Mouse (Mus musculus) lung, embryonic 14.5 days (tissue): ENCODE measurements at regions not wholly inside any gene's neighbourhood (a gene's known extent, or its start where the extent isn't known, plus 50 kb on each side); places are given as distances from the start of the nearest gene placed in this dataset.
A peak's percentile ranks its signal among the peaks of the same experiment; 100 is the strongest.

Experiments used
- ATAC-seq: fragments of 200-750 bp; cut with Nextera tagmentation; 2 replicates; pipeline ENCODE4 v1.8.0; 2017; ENCODE audit warnings: mild to moderate bottlenecking, moderate TSS enrichment, moderate library complexity; ENCODE audit not compliant: insufficient read depth
- DNase-seq: peaks from one replicate; pipeline ENCODE4 v3.0.0-alpha.2; 2015
- H3K27ac ChIP-seq: fragments of 300-500 bp; sonication (generic); 2 replicates; pipeline ENCODE4 v1.5.1; 2014; ENCODE audit warnings: low read depth, mild to moderate bottlenecking, moderate library complexity
- H3K27me3 ChIP-seq: fragments of 300-500 bp; sonication (generic); 2 replicates; pipeline ENCODE4 v1.6.1; 2014; ENCODE audit warnings: low read length, control low read depth; ENCODE audit not compliant: insufficient read depth
- H3K36me3 ChIP-seq: fragments of 300-500 bp; sonication (generic); 2 replicates; pipeline ENCODE4 v1.6.1; 2014; ENCODE audit warnings: control low read depth; ENCODE audit not compliant: insufficient read depth
- H3K4me1 ChIP-seq: fragments of 300-500 bp; sonication (generic); 2 replicates; pipeline ENCODE4 v1.6.1; 2014; ENCODE audit warnings: antibody characterized with exemption, control low read depth; ENCODE audit not compliant: insufficient read depth
- H3K4me2 ChIP-seq: fragments of 300-500 bp; sonication (generic); 2 replicates; pipeline ENCODE4 v1.6.1; 2014; ENCODE audit warnings: mild to moderate bottlenecking
- H3K4me3 ChIP-seq: fragments of 300-500 bp; sonication (generic); 2 replicates; pipeline ENCODE4 v1.5.1; 2014; ENCODE audit warnings: low read depth, low read length
- H3K9ac ChIP-seq: fragments of 300-500 bp; sonication (generic); 2 replicates; pipeline ENCODE4 v1.6.1; 2014
- H3K9me3 ChIP-seq: fragments of 300-500 bp; sonication (generic); 2 replicates; pipeline ENCODE4 v1.6.1; 2016; ENCODE audit warnings: low read depth, low read length, control low read depth
- CTCF ChIP-seq: IDR thresholded peaks from 2 replicates; pipeline ENCODE4 v1.5.1; 2016; ENCODE audit warnings: antibody characterized with exemption, low read depth
- WGBS: fragments of 180-500 bp; shearing (Covaris S2); extraction: QIAGEN DNeasy Blood & Tissue Kit; methylation state at CpG from one replicate; pipeline ENCODE4 v1.1.7; 2014; 5-methylcytosine and 5-hydroxymethylcytosine counted together

GRCm38 (mm10) chr6:31087511-31087910 lies 128.6 kb upstream of the Klf14 start:
- TF ChIP-seq CTCF = no peak
- Histone ChIP-seq H3K36me3 (no peaks in the 10 kb centered on the region), H3K27ac (peak overlapping the region; percentile 63), H3K9me3 (no peaks in the 10 kb centered on the region), H3K9ac (no peak overlapping the region), H3K27me3 (no peaks in the 10 kb centered on the region), H3K4me3 (no peak overlapping the region), H3K4me2 (0 out of 2 replicates have a peak overlapping the region, but pooled peaks have one; percentile 12), H3K4me1 (peaks cover 19% of the 10 kb centered on the region)
- WGBS = 43% methylated on average over 4 of the region's 4 CpGs
- DNase-seq (no peak), ATAC-seq (peak; percentile 37; the same call in 1 of the 2 replicates)

GRCm38 (mm10) chr6:31088147-31088972 lies 129.5 kb upstream of the Klf14 start:
- peak overlapping the region; percentile 63 for H3K27ac ChIP-seq
- peak; percentile 48; the same call in 1 of the 2 replicates for ATAC-seq

GRCm38 (mm10) chr6:31088973-31089368 lies 130.1 kb upstream of the Klf14 start:
- peak overlapping the region; percentile 59 for H3K4me2 ChIP-seq
- TF ChIP-seq CTCF = no peak
- peak overlapping the region; percentile 17 for H3K4me3 ChIP-seq
- H3K9ac ChIP-seq = peak overlapping the region; percentile 24; the same call in 1 of the 2 replicates
- H3K4me1 ChIP-seq = peaks cover 19% of the 10 kb centered on the region
- no peaks in the 10 kb centered on the region for H3K9me3 ChIP-seq
- peak overlapping the region; percentile 63 for H3K27ac ChIP-seq
- no peaks in the 10 kb centered on the region for H3K27me3 ChIP-seq
- 26% methylated on average over 5 of the region's 5 CpGs for WGBS
- ATAC-seq (no peak), DNase-seq (no peak)
- no peaks in the 10 kb centered on the region for H3K36me3 ChIP-seq

More at GRCm38 (mm10) chr6:31088147-31088972, 129.5 kb upstream of the Klf14 start:
- 13% methylated on average over 18 of the region's 18 CpGs for WGBS
- Histone ChIP-seq H3K4me1 (peaks cover 19% of the 10 kb centered on the region), H3K9me3 (no peaks in the 10 kb centered on the region), H3K4me3 (peak overlapping the region; percentile 17), H3K4me2 (peak overlapping the region; percentile 59), H3K9ac (peak overlapping the region; percentile 24; the same call in 1 of the 2 replicates), H3K27me3 (no peaks in the 10 kb centered on the region), H3K36me3 (no peaks in the 10 kb centered on the region)
- DNase-seq = peak; percentile 56
- no peak for TF ChIP-seq CTCF

GRCm38 (mm10) chr6:31090288-31090687 lies 131.4 kb upstream of the Klf14 start:
- H3K4me3 ChIP-seq = no peak overlapping the region
- no peaks in the 10 kb centered on the region for H3K9me3 ChIP-seq
- no peak overlapping the region for H3K4me2 ChIP-seq
- no peak for ATAC-seq
- H3K4me1 ChIP-seq = peaks cover 19% of the 10 kb centered on the region
- H3K36me3 ChIP-seq = no peaks in the 10 kb centered on the region
- no peak for TF ChIP-seq CTCF
- DNase-seq = no peak
- 83% methylated on average over 6 of the region's 6 CpGs for WGBS
- H3K27me3 ChIP-seq = no peaks in the 10 kb centered on the region
- H3K27ac ChIP-seq = no peak overlapping the region
- H3K9ac ChIP-seq = no peak overlapping the region

- DNase-seq (no peak), ATAC-seq (no peak)
- 75% methylated on average over 7 of the region's 7 CpGs for WGBS
These were observed 131.9 kb upstream of the Klf14 start for GRCm38 (mm10) chr6:31090791-31091190.

GRCm38 (mm10) chr6:31092324-31092723 lies 133.4 kb upstream of the Klf14 start:
- H3K27me3 ChIP-seq = no peaks in the 10 kb centered on the region
- no peak for ATAC-seq
- no peak overlapping the region for H3K9ac ChIP-seq
- no peak overlapping the region for H3K27ac ChIP-seq
- no peak for DNase-seq
- no peaks in the 10 kb centered on the region for H3K36me3 ChIP-seq
- H3K9me3 ChIP-seq = no peaks in the 10 kb centered on the region
- TF ChIP-seq CTCF = no peak
- no peak overlapping the region for H3K4me3 ChIP-seq
- WGBS = 66% methylated on average over 6 of the region's 6 CpGs
- H3K4me1 ChIP-seq = peaks cover 17% of the 10 kb centered on the region
- no peak overlapping the region for H3K4me2 ChIP-seq

More at GRCm38 (mm10) chr6:31090791-31091190, 131.9 kb upstream of the Klf14 start:
- H3K27ac ChIP-seq = no peak overlapping the region
- no peak overlapping the region for H3K4me2 ChIP-seq
- H3K4me3 ChIP-seq = no peak overlapping the region
- H3K4me1 ChIP-seq = peaks cover 19% of the 10 kb centered on the region
- H3K27me3 ChIP-seq = no peaks in the 10 kb centered on the region
- no peak for TF ChIP-seq CTCF
- H3K9ac ChIP-seq = no peak overlapping the region
- H3K36me3 ChIP-seq = no peaks in the 10 kb centered on the region
- no peaks in the 10 kb centered on the region for H3K9me3 ChIP-seq

- ATAC-seq (no peak), DNase-seq (peak; percentile 37)
- Histone ChIP-seq H3K36me3 (no peaks in the 10 kb centered on the region), H3K9ac (no peak overlapping the region), H3K9me3 (no peaks in the 10 kb centered on the region), H3K27ac (no peak overlapping the region), H3K4me2 (no peak overlapping the region), H3K27me3 (no peaks in the 10 kb centered on the region), H3K4me1 (peaks cover 16% of the 10 kb centered on the region), H3K4me3 (no peak overlapping the region)
- WGBS = 50% methylated on average over 5 of the region's 5 CpGs
- TF ChIP-seq CTCF = no peak
These were observed 133.9 kb upstream of the Klf14 start for GRCm38 (mm10) chr6:31092760-31093159.
